Mouse (Mus musculus): ENCODE results near the gene Pla1a. TPM values are rescaled to one million over a fixed set of nuclear protein-coding genes. Genes with fewer than 3 reads are reported as not detected.

Gene Pla1a
- polyA plus RNA-seq, 1 experiment from 2014 or later = 61.5 TPM

GRCm38 (mm10) chr16:38346529-38347325 lies 86.2 kb downstream of the Pla1a start, which contains the start of the genes Cox17 and Gm21987:
TSS of gene Cox17 (plus strand) at chr16:38346991.
TSS of gene Gm21987 (plus strand) at chr16:38347040.
- H3K27me3 ChIP-seq = no peaks in the 10 kb centered on the region
- peak; percentile 91 for ATAC-seq
- POLR2A ChIA-PET = no interaction called here
- peak; percentile 61 for DNase-seq (ENCODE audit: low read depth, low spot score)
- in situ Hi-C loops (cut with MboI; ENCODE audit: low pct_unique_long_range_greater_than_20kb) = loop anchor here (5.0 kb wide), 2 partner anchors 106 to 161 kb away; partner anchors contain the start of gene Adprh
- TF ChIP-seq CTCF (IDR thresholded peaks at IDR 0.05) = no peak
- CTCF ChIA-PET = interaction anchor here (1.2 to 3.9 kb wide), 2 partner anchors 160 to 175 kb away, joined by 3 to 18 read pairs; no protein-coding TSS in a partner anchor

Other genes with a start within 250 kb of the Pla1a start
- gene Nr1i2, start 138.3 kb downstream of the Pla1a start, polyA plus RNA-seq (2021) = 0.03 TPM
- gene Maats1, start 91.0 kb downstream of the Pla1a start, polyA plus RNA-seq (2021) = 0.09 TPM
- gene Cox17, start 86.2 kb downstream of the Pla1a start, polyA plus RNA-seq (2021) = 271 TPM
- gene Gm21987, start 86.1 kb downstream of the Pla1a start, polyA plus RNA-seq (2021) = not detected
- 0.49 TPM for gene Popdc2, start 70.9 kb downstream of the Pla1a start, polyA plus RNA-seq (2021)
- 37.5 TPM for gene Adprh, start 19.6 kb upstream of the Pla1a start, polyA plus RNA-seq (2021)
- gene Cd80, start 22.4 kb upstream of the Pla1a start, polyA plus RNA-seq (2021) = 0.24 TPM
- 44.5 TPM for gene Timmdc1, start 89.5 kb upstream of the Pla1a start, polyA plus RNA-seq (2021)
- 48.0 TPM for gene Poglut1, start 117.1 kb upstream of the Pla1a start, polyA plus RNA-seq (2021)
- gene Tmem39a, start 125.6 kb upstream of the Pla1a start, polyA plus RNA-seq (2021) = 40.8 TPM

Measured in Patski (cell line).